Mouse (Mus musculus) midbrain, embryonic 10.5 days (tissue): ENCODE data around the gene Piwil1. TPM values are rescaled to one million over a fixed set of nuclear protein-coding genes. Genes with fewer than 3 reads are reported as not detected.

Experiments
- DNase-seq: peaks from one replicate; pipeline ENCODE4 v3.0.0-alpha.2; 2017; ENCODE audit warnings: low spot score
- H3K27ac ChIP-seq: fragments of 300-500 bp; sonication (generic); replicated peaks from 2 replicates; pipeline ENCODE4 v1.5.1; 2016; ENCODE audit warnings: mild to moderate bottlenecking
- H3K27me3 ChIP-seq: fragments of 300-500 bp; sonication (generic); 2 replicates; pipeline ENCODE4 v1.6.1; 2016; ENCODE audit warnings: low read depth, mild to moderate bottlenecking; ENCODE audit not compliant: poor library complexity, severe bottlenecking
- H3K36me3 ChIP-seq: fragments of 300-500 bp; sonication (generic); 2 replicates; pipeline ENCODE4 v1.6.1; 2016; ENCODE audit warnings: mild to moderate bottlenecking, moderate library complexity
- H3K4me1 ChIP-seq: fragments of 300-500 bp; sonication (generic); 2 replicates; pipeline ENCODE4 v1.6.1; 2016
- H3K4me3 ChIP-seq: fragments of 300-500 bp; sonication (generic); 2 replicates; pipeline ENCODE4 v1.5.1; 2016; ENCODE audit warnings: mild to moderate bottlenecking, moderate library complexity
- H3K9me3 ChIP-seq: fragments of 300-500 bp; sonication (generic); replicated peaks from 2 replicates; pipeline ENCODE4 v1.6.1; 2016; ENCODE audit warnings: mild to moderate bottlenecking
- WGBS: fragments of 180-500 bp; shearing (Covaris S2); methylation state at CpG from one replicate; pipeline ENCODE4 v1.1.7; 2016; 5-methylcytosine and 5-hydroxymethylcytosine counted together
- polyA plus RNA-seq: library from polyadenylated mRNA; unstranded; fragments of >200 nt; fragmentation: Nextera tagmentation; extraction: Ambion mirVana; gene quantifications from 2 replicates; pipeline ENCODE4 v1.2.1, GENCODE M21; 2016

The Piwil1 gene
- 0.19 TPM in 1 of 2 replicates, not detected in the other for polyA plus RNA-seq

- Histone ChIP-seq H3K27ac (no peak within 1 kb of the TSS), H3K4me1 (peaks cover 20% of the 10 kb centered on the region), H3K9me3 (no peaks in the 10 kb centered on the region; the same call in 1 of the 2 replicates), H3K4me3 (no peak within 1 kb of the TSS), H3K36me3 (no peaks in the 10 kb centered on the region), H3K27me3 (peaks cover 18% of the 10 kb centered on the region)
- no peak for DNase-seq
- WGBS, result 86% methylated on average over 4 of the region's 4 CpGs
Observed at GRCm38 (mm10) chr5:128702224-128702623, at the start of gene Piwil1. TSS of gene Piwil1 (plus strand) at chr5:128702524.

GRCm38 (mm10) chr5:128656496-128657135, 45.7 kb upstream of the Piwil1 start:
- H3K9me3 ChIP-seq, result no peaks in the 10 kb centered on the region; the same call in 1 of the 2 replicates
- WGBS, result 67% methylated on average over 22 of the region's 22 CpGs
- no peak for DNase-seq
- no peaks in the 10 kb centered on the region for H3K27me3 ChIP-seq
- peaks cover 17% of the 10 kb centered on the region for H3K4me1 ChIP-seq
- H3K36me3 ChIP-seq, result no peaks in the 10 kb centered on the region
- H3K4me3 ChIP-seq, result no peak overlapping the region; the same call in 1 of the 2 replicates
- peak overlapping the region; percentile 52 for H3K27ac ChIP-seq

- Histone ChIP-seq H3K9me3 (no peaks in the 10 kb centered on the region; the same call in 1 of the 2 replicates), H3K4me3 (no peak overlapping the region), H3K36me3 (no peaks in the 10 kb centered on the region), H3K27ac (no peak overlapping the region), H3K27me3 (no peaks in the 10 kb centered on the region), H3K4me1 (peaks cover 11% of the 10 kb centered on the region)
- WGBS, result 59% methylated on average over 8 of the region's 8 CpGs
- no peak for DNase-seq
Observed at GRCm38 (mm10) chr5:128660101-128660500, 42.2 kb upstream of the Piwil1 start.

GRCm38 (mm10) chr5:128662881-128663280, 39.4 kb upstream of the Piwil1 start:
- H3K4me3 ChIP-seq, result no peak overlapping the region
- WGBS, result 96% methylated on average over 6 of the region's 6 CpGs

GRCm38 (mm10) chr5:128663976-128664375, 38.3 kb upstream of the Piwil1 start:
- Histone ChIP-seq H3K27me3 (no peaks in the 10 kb centered on the region), H3K4me3 (no peak overlapping the region), H3K9me3 (no peaks in the 10 kb centered on the region; the same call in 1 of the 2 replicates), H3K4me1 (peaks cover 3% of the 10 kb centered on the region; the same call in 1 of the 2 replicates), H3K27ac (no peak overlapping the region), H3K36me3 (no peaks in the 10 kb centered on the region)
- no peak for DNase-seq
- 84% methylated on average over 7 of the region's 7 CpGs for WGBS

More at GRCm38 (mm10) chr5:128662881-128663280, 39.4 kb upstream of the Piwil1 start:
- H3K27me3 ChIP-seq, result no peaks in the 10 kb centered on the region
- peaks cover 3% of the 10 kb centered on the region; the same call in 1 of the 2 replicates for H3K4me1 ChIP-seq
- no peak for DNase-seq
- H3K27ac ChIP-seq, result no peak overlapping the region
- no peaks in the 10 kb centered on the region for H3K36me3 ChIP-seq
- H3K9me3 ChIP-seq, result no peaks in the 10 kb centered on the region; the same call in 1 of the 2 replicates

- Histone ChIP-seq H3K36me3 (no peaks in the 10 kb centered on the region), H3K4me3 (no peak overlapping the region), H3K4me1 (peaks cover 5% of the 10 kb centered on the region; the same call in 1 of the 2 replicates), H3K27ac (no peak overlapping the region), H3K9me3 (no peaks in the 10 kb centered on the region; the same call in 1 of the 2 replicates), H3K27me3 (no peaks in the 10 kb centered on the region)
- WGBS, result 97% methylated on average over 1 of the region's 1 CpGs
- peak; percentile 17 for DNase-seq
Observed at GRCm38 (mm10) chr5:128665045-128665444, 37.3 kb upstream of the Piwil1 start.

GRCm38 (mm10) chr5:128667303-128667702, 35.0 kb upstream of the Piwil1 start:
- no peak for DNase-seq
- Histone ChIP-seq H3K4me3 (no peak overlapping the region), H3K4me1 (peaks cover 8% of the 10 kb centered on the region; the same call in 1 of the 2 replicates), H3K36me3 (no peaks in the 10 kb centered on the region), H3K27ac (no peak overlapping the region), H3K27me3 (no peaks in the 10 kb centered on the region), H3K9me3 (no peaks in the 10 kb centered on the region; the same call in 1 of the 2 replicates)
- 81% methylated on average over 7 of the region's 7 CpGs for WGBS

GRCm38 (mm10) chr5:128674124-128674523, 28.2 kb upstream of the Piwil1 start:
- H3K9me3 ChIP-seq, result no peaks in the 10 kb centered on the region
- H3K27me3 ChIP-seq, result no peaks in the 10 kb centered on the region
- H3K4me1 ChIP-seq, result 0 out of 2 replicates have a peak, but pooled peaks cover 6% of the 10 kb centered on the region
- WGBS, result 83% methylated on average over 9 of the region's 9 CpGs
- no peak overlapping the region for H3K27ac ChIP-seq
- no peak overlapping the region for H3K4me3 ChIP-seq
- no peaks in the 10 kb centered on the region for H3K36me3 ChIP-seq
- no peak for DNase-seq

GRCm38 (mm10) chr5:128677373-128677772, 25.0 kb upstream of the Piwil1 start:
- Histone ChIP-seq H3K27me3 (no peaks in the 10 kb centered on the region), H3K4me3 (no peak overlapping the region), H3K4me1 (no peaks in the 10 kb centered on the region), H3K27ac (no peak overlapping the region), H3K9me3 (no peaks in the 10 kb centered on the region), H3K36me3 (no peaks in the 10 kb centered on the region)
- DNase-seq, result no peak
- 94% methylated on average over 4 of the region's 4 CpGs for WGBS

- Histone ChIP-seq H3K9me3 (no peaks in the 10 kb centered on the region), H3K36me3 (no peaks in the 10 kb centered on the region), H3K27me3 (peaks cover under 1% of the 10 kb centered on the region; the same call in 1 of the 2 replicates), H3K4me3 (no peak overlapping the region), H3K4me1 (no peaks in the 10 kb centered on the region), H3K27ac (no peak overlapping the region)
- 85% methylated on average over 6 of the region's 6 CpGs for WGBS
- no peak for DNase-seq
Observed at GRCm38 (mm10) chr5:128677861-128678260, 24.5 kb upstream of the Piwil1 start.

GRCm38 (mm10) chr5:128681456-128681855, 20.9 kb upstream of the Piwil1 start:
- 37% methylated on average over 5 of the region's 5 CpGs for WGBS

GRCm38 (mm10) chr5:128684192-128684591, 18.1 kb upstream of the Piwil1 start:
- peak overlapping the region; percentile 73 for H3K27ac ChIP-seq
- 10% methylated on average over 10 of the region's 10 CpGs for WGBS

More at GRCm38 (mm10) chr5:128681456-128681855, 20.9 kb upstream of the Piwil1 start:
- Histone ChIP-seq H3K27ac (no peak overlapping the region), H3K36me3 (no peaks in the 10 kb centered on the region), H3K4me1 (peaks cover 13% of the 10 kb centered on the region), H3K9me3 (peaks cover 7% of the 10 kb centered on the region), H3K4me3 (no peak overlapping the region), H3K27me3 (peaks cover 21% of the 10 kb centered on the region)
- DNase-seq, result peak; percentile 47

GRCm38 (mm10) chr5:128684621-128685020, 17.7 kb upstream of the Piwil1 start:
- H3K9me3 ChIP-seq, result peaks cover 15% of the 10 kb centered on the region
- H3K36me3 ChIP-seq, result no peaks in the 10 kb centered on the region
- H3K4me1 ChIP-seq, result peaks cover 13% of the 10 kb centered on the region
- WGBS, result 13% methylated on average over 15 of the region's 15 CpGs
- peak overlapping the region; percentile 73 for H3K27ac ChIP-seq
- peaks cover 21% of the 10 kb centered on the region for H3K27me3 ChIP-seq
- peak overlapping the region; percentile 29; the same call in 1 of the 2 replicates for H3K4me3 ChIP-seq
- peak; percentile 28 for DNase-seq

More at GRCm38 (mm10) chr5:128684192-128684591, 18.1 kb upstream of the Piwil1 start:
- no peak for DNase-seq
- no peaks in the 10 kb centered on the region for H3K36me3 ChIP-seq
- H3K9me3 ChIP-seq, result peaks cover 15% of the 10 kb centered on the region
- H3K4me3 ChIP-seq, result peak overlapping the region; percentile 29; the same call in 1 of the 2 replicates
- peaks cover 13% of the 10 kb centered on the region for H3K4me1 ChIP-seq
- peaks cover 21% of the 10 kb centered on the region for H3K27me3 ChIP-seq
